Mouse (Mus musculus): Measurements from ENCODE around the gene Tmem259. TPM values are rescaled to one million over a fixed set of nuclear protein-coding genes. Genes with fewer than 3 reads are reported as not detected.

Gene Tmem259
- total RNA-seq, 2 experiments from 2014 or later: 124 TPM

GRCm38 (mm10) chr10:80013609-80014008 lies 29.5 kb upstream of the Tmem259 start:
- no peak for TF ChIP-seq CTCF (conservative IDR thresholded peaks at IDR 0.05)
- no peak overlapping the region for H3K4me3 ChIP-seq
- DNase-seq (ENCODE audit: low spot score in 2 of 2): no peak
- no peak overlapping the region for H3K27ac ChIP-seq

- no peak for DNase-seq (ENCODE audit: low spot score in 2 of 2)
- H3K27ac ChIP-seq: no peak overlapping the region
- no peak overlapping the region for H3K4me3 ChIP-seq
- TF ChIP-seq CTCF (conservative IDR thresholded peaks at IDR 0.05): no peak
Observed at GRCm38 (mm10) chr10:80011740-80012139, 27.6 kb upstream of the Tmem259 start.

GRCm38 (mm10) chr10:80004233-80004705 lies 20.1 kb upstream of the Tmem259 start:
- no peak overlapping the region for H3K4me3 ChIP-seq
- no peak overlapping the region for H3K27ac ChIP-seq
- DNase-seq (ENCODE audit: low spot score in 2 of 2): no peak
- TF ChIP-seq CTCF (conservative IDR thresholded peaks at IDR 0.05): no peak

- no peak for TF ChIP-seq CTCF (conservative IDR thresholded peaks at IDR 0.05)
- Histone ChIP-seq H3K4me3 (no peak overlapping the region), H3K27ac (0 out of 2 replicates have a peak overlapping the region, but pooled peaks have one; percentile 43)
- no peak for DNase-seq (ENCODE audit: low spot score in 2 of 2)
Observed at GRCm38 (mm10) chr10:80003374-80004232, 19.5 kb upstream of the Tmem259 start.

- no peak for TF ChIP-seq CTCF (conservative IDR thresholded peaks at IDR 0.05)
- no peak for DNase-seq (ENCODE audit: low spot score in 2 of 2)
- 0 out of 2 replicates have a peak overlapping the region, but pooled peaks have one; percentile 43 for H3K27ac ChIP-seq
- no peak overlapping the region for H3K4me3 ChIP-seq
Observed at GRCm38 (mm10) chr10:80002829-80003228, 18.7 kb upstream of the Tmem259 start.

- no peak for DNase-seq (ENCODE audit: low spot score in 2 of 2)
- no peak overlapping the region for H3K4me3 ChIP-seq
- no peak overlapping the region for H3K27ac ChIP-seq
- no peak for TF ChIP-seq CTCF (conservative IDR thresholded peaks at IDR 0.05)
Observed at GRCm38 (mm10) chr10:80001945-80002344, 17.8 kb upstream of the Tmem259 start.

- no peak for DNase-seq (ENCODE audit: low spot score in 2 of 2)
- TF ChIP-seq CTCF (conservative IDR thresholded peaks at IDR 0.05): no peak
- H3K4me3 ChIP-seq: peak overlapping the region; percentile 63
- H3K27ac ChIP-seq: no peak overlapping the region
Observed at GRCm38 (mm10) chr10:79997819-79998218, 13.7 kb upstream of the Tmem259 start.

- H3K27ac ChIP-seq: 0 out of 2 replicates have a peak overlapping the region, but pooled peaks have one; percentile 9
- H3K4me3 ChIP-seq: peak overlapping the region; percentile 63
- no peak for TF ChIP-seq CTCF (conservative IDR thresholded peaks at IDR 0.05)
- peak; percentile 45 to 48 for DNase-seq (ENCODE audit: low spot score in 2 of 2)
Observed at GRCm38 (mm10) chr10:79997034-79997760, 13.1 kb upstream of the Tmem259 start.

- peak; percentile 92 to 98 for DNase-seq (ENCODE audit: low spot score in 2 of 2)
- TF ChIP-seq CTCF (conservative IDR thresholded peaks at IDR 0.05): peak; percentile 50
- Histone ChIP-seq H3K27ac (peak within 1 kb of the TSS; percentile 85), H3K4me3 (peak within 1 kb of the TSS; percentile 63)
Observed at GRCm38 (mm10) chr10:79996272-79997033, 12.3 kb upstream of the Tmem259 start, which contains the start of gene Abca7. Abca7 (plus strand) TSS chr10:79996494.

- Histone ChIP-seq H3K4me3 (no peak overlapping the region), H3K27ac (peak overlapping the region; percentile 56; the same call in 1 of the 2 replicates)
- no peak for TF ChIP-seq CTCF (conservative IDR thresholded peaks at IDR 0.05)
- no peak for DNase-seq (ENCODE audit: low spot score in 2 of 2)
Observed at GRCm38 (mm10) chr10:79995636-79996035, 11.5 kb upstream of the Tmem259 start.

- Histone ChIP-seq H3K4me3 (no peak overlapping the region), H3K27ac (no peak overlapping the region)
- no peak for TF ChIP-seq CTCF (conservative IDR thresholded peaks at IDR 0.05)
- DNase-seq (ENCODE audit: low spot score in 2 of 2): no peak
Observed at GRCm38 (mm10) chr10:79994397-79995115, 10.4 kb upstream of the Tmem259 start.

GRCm38 (mm10) chr10:79991548-79991947 lies 7.4 kb upstream of the Tmem259 start:
- TF ChIP-seq CTCF (conservative IDR thresholded peaks at IDR 0.05): peak; percentile 55
- DNase-seq (ENCODE audit: low spot score in 2 of 2): no peak
- Histone ChIP-seq H3K27ac (no peak overlapping the region), H3K4me3 (no peak overlapping the region)

Measured in layer of hippocampus, adult 2 months (tissue).